8 mouse cellular contexts compared by ENCODE assay signal in the genomic region with DNA sequence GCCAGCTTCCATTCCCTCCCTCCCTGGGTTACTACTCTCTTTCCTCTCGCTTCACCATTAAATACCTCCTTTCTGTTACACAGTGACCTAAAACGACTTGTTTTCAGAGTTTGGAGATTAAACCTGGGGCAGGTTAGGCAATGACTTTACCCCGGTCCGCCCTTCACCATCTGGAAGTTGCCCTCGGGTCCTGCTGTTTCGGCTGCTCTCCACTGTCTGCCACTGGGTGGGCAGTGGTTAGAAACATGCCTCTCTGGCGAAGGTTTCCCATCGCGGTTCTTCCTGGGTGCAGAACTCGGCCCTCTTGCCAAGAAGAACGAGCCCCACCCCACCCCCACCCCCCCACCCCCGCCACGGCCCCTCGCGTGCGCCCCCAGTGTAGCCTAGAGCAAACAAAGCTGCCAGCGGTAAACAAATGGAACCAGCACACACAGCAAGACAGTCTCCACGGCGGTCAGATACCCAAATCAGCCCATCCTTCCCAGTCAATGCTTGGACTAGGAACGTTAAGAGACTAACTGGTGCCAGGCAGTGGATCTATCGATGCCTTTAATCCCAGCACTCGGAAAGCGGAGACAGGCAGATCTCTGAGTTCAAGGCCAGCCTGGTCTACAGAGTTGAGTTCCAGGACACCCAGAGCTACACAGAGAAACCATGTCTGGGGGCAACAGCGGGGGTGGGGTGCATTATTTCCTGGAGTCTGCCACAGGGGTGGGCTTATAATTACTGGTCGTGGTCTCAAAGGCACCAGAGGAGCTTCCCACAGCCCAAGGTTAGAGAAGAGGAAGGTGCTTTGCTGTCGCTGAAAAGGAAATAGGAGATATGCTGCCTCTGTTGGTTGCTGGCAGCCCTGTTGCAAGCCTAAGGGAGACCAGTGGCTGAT. TPM values are rescaled to one million over a fixed set of nuclear protein-coding genes. Genes with fewer than 3 reads are reported as not detected.
DNase-seq lines count a peak whose midpoint lies in the region; ATAC-seq and TF ChIP-seq lines count a peak whose summit lies in the region.

No protein-coding gene starts in this region.

- no peaks in the 10 kb centered on the region for H3K9me3 ChIP-seq in embryonic facial prominence, embryonic 13.5 days
- no peaks in the 10 kb centered on the region for H3K9me3 ChIP-seq in intestine, embryonic 16.5 days (ENCODE audit: control insufficient read depth, low read length)
- no peaks in the 10 kb centered on the region for H3K9me3 ChIP-seq in neural tube, embryonic 13.5 days

- peaks cover 18% of the 10 kb centered on the region for H3K4me1 ChIP-seq in embryonic facial prominence, embryonic 13.5 days
- H3K4me1 ChIP-seq in intestine, embryonic 16.5 days (ENCODE audit: control insufficient read depth, insufficient read depth, low read length): peaks cover 12% of the 10 kb centered on the region
- peaks cover 14% of the 10 kb centered on the region for H3K4me1 ChIP-seq in neural tube, embryonic 13.5 days (replicated peaks)

- H3K9ac ChIP-seq in embryonic facial prominence, embryonic 13.5 days: peak overlapping the region; percentile 59
- peak overlapping the region; percentile 58 for H3K9ac ChIP-seq in intestine, embryonic 16.5 days (ENCODE audit: low read depth, low read length)
- H3K9ac ChIP-seq in neural tube, embryonic 13.5 days: peak overlapping the region; percentile 57

- H3K36me3 ChIP-seq in embryonic facial prominence, embryonic 13.5 days: no peaks in the 10 kb centered on the region
- H3K36me3 ChIP-seq in intestine, embryonic 16.5 days (ENCODE audit: control insufficient read depth, insufficient read depth, low read length): no peaks in the 10 kb centered on the region
- no peaks in the 10 kb centered on the region for H3K36me3 ChIP-seq in neural tube, embryonic 13.5 days

- no peak for DNase-seq in left cerebral cortex, adult 2 months (ENCODE audit: extremely low spot score in 1 of 2, low spot score in 2 of 2)
- DNase-seq in left cerebral cortex, postnatal 25 days (ENCODE audit: low spot score in 2 of 2): no peak
- no peak for DNase-seq in left cerebral cortex, postnatal 36 days (ENCODE audit: low spot score in 2 of 2)
- no peak for DNase-seq in urinary bladder, postnatal 25 days (ENCODE audit: low spot score)

- peak overlapping the region; percentile 79 for H3K4me2 ChIP-seq in embryonic facial prominence, embryonic 13.5 days
- H3K4me2 ChIP-seq in intestine, embryonic 16.5 days (ENCODE audit: low read depth, low read length): peak overlapping the region; percentile 90
- peak overlapping the region; percentile 67 for H3K4me2 ChIP-seq in neural tube, embryonic 13.5 days

- no peak overlapping the region for H3K27ac ChIP-seq in left cerebral cortex, adult 2 months
- no peak overlapping the region for H3K27ac ChIP-seq in embryonic facial prominence, embryonic 13.5 days
- H3K27ac ChIP-seq in intestine, embryonic 16.5 days (ENCODE audit: low read length): no peak overlapping the region
- no peak overlapping the region for H3K27ac ChIP-seq in neural tube, embryonic 13.5 days (replicated peaks)

- WGBS in embryonic facial prominence, embryonic 13.5 days: 20% methylated on average over 26 of the region's 26 CpGs
- 23% methylated on average over 23 of the region's 26 CpGs for WGBS in intestine, embryonic 16.5 days
- WGBS in neural tube, embryonic 13.5 days: 24% methylated on average over 26 of the region's 26 CpGs

- ATAC-seq in embryonic facial prominence, embryonic 13.5 days (ENCODE audit: insufficient number of reproducible peaks, insufficient read depth, low FRiP score, low TSS enrichment, low read depth): no peak
- ATAC-seq in intestine, embryonic 16.5 days: no peak
- no peak for ATAC-seq in neural tube, embryonic 13.5 days (ENCODE audit: low read depth)
- no peak for ATAC-seq in frontal cortex, adult (ENCODE audit: low TSS enrichment)

- TF ChIP-seq CTCF in left cerebral cortex, adult 2 months (IDR thresholded peaks at IDR 0.05): no peak

- intact Hi-C loops in left cerebral cortex, adult 2 months (cut with DNase I): loop anchor here (5.0 kb wide), 1 partner anchor 130 kb away; the partner anchor contains the start of gene Tctn1
- intact Hi-C loops in left cerebral cortex, postnatal 25 days (cut with DNase I): loop anchor here (5.0 kb wide), 2 partner anchors 130 to 260 kb away; partner anchors contain the start of genes Arpc3 and Tctn1
- intact Hi-C loops in left cerebral cortex, postnatal 36 days (cut with DNase I): loop anchor here (5.0 kb wide), 2 partner anchors 35 to 210 kb away; no protein-coding TSS in a partner anchor

- peak overlapping the region; percentile 47 for H3K4me3 ChIP-seq in left cerebral cortex, adult 2 months
- peak overlapping the region; percentile 43 for H3K4me3 ChIP-seq in embryonic facial prominence, embryonic 13.5 days
- peak overlapping the region; percentile 53 for H3K4me3 ChIP-seq in intestine, embryonic 16.5 days (ENCODE audit: low read length)
- H3K4me3 ChIP-seq in neural tube, embryonic 13.5 days: peak overlapping the region; percentile 36

- no peaks in the 10 kb centered on the region for H3K27me3 ChIP-seq in embryonic facial prominence, embryonic 13.5 days
- no peaks in the 10 kb centered on the region for H3K27me3 ChIP-seq in intestine, embryonic 16.5 days (replicated peaks; ENCODE audit: control insufficient read depth, insufficient read depth, low read length)
- H3K27me3 ChIP-seq in neural tube, embryonic 13.5 days: peaks cover 13% of the 10 kb centered on the region; the same call in 1 of the 2 replicates

RNA-seq across cellular contexts. Expression of gene Ccdc63, which starts 8.2 kb away (rescaled TPM):
- total RNA-seq in left cerebral cortex, adult 2 months (2021): 1 to 10 TPM in 1 of 2 experiments, under 1 TPM in 1; 0.66 to 1.1 TPM
- under 1 TPM; 0.48 to 0.82 TPM for total RNA-seq in left cerebral cortex, postnatal 25 days (2021)
- polyA plus RNA-seq in embryonic facial prominence, embryonic 13.5 days (2015; fragmentation: Nextera tagmentation; extraction: Ambion mirVana): not detected in 2 replicates
- polyA plus RNA-seq in intestine, embryonic 16.5 days (2015; fragmentation: Nextera tagmentation; extraction: Ambion mirVana): not detected in 2 replicates
- 0.46 and 0.69 TPM in 2 replicates for polyA plus RNA-seq in neural tube, embryonic 13.5 days (2015; fragmentation: Nextera tagmentation; extraction: Ambion mirVana)
- under 1 TPM; 0.30 to 0.72 TPM for total RNA-seq in left cerebral cortex, postnatal 36 days (2021)

RNA-seq across cellular contexts. Expression of gene Ppp1cc, which starts 25.7 kb away (rescaled TPM):
- 100 to 1,000 TPM; 176 to 195 TPM for total RNA-seq in left cerebral cortex, adult 2 months (2021)
- 100 to 1,000 TPM; 169 to 202 TPM for total RNA-seq in left cerebral cortex, postnatal 25 days (2021)
- 237 and 249 TPM in 2 replicates for polyA plus RNA-seq in embryonic facial prominence, embryonic 13.5 days (2015; fragmentation: Nextera tagmentation; extraction: Ambion mirVana)
- 213 and 215 TPM in 2 replicates for polyA plus RNA-seq in intestine, embryonic 16.5 days (2015; fragmentation: Nextera tagmentation; extraction: Ambion mirVana)
- polyA plus RNA-seq in neural tube, embryonic 13.5 days (2015; fragmentation: Nextera tagmentation; extraction: Ambion mirVana): 209 and 226 TPM in 2 replicates
- 100 to 1,000 TPM; 154 to 200 TPM for total RNA-seq in left cerebral cortex, postnatal 36 days (2021)

RNA-seq across cellular contexts. Expression of gene Myl2, which starts 31.7 kb away (rescaled TPM):
- total RNA-seq in left cerebral cortex, adult 2 months (2021): 1 to 10 TPM in 1 of 2 experiments, under 1 TPM in 1; 0.86 to 1.4 TPM
- not detected for total RNA-seq in left cerebral cortex, postnatal 25 days (2021)
- polyA plus RNA-seq in embryonic facial prominence, embryonic 13.5 days (2015; fragmentation: Nextera tagmentation; extraction: Ambion mirVana): 31.8 TPM in 1 of 2 replicates, not detected in the other
- 0.87 and 1.9 TPM in 2 replicates for polyA plus RNA-seq in intestine, embryonic 16.5 days (2015; fragmentation: Nextera tagmentation; extraction: Ambion mirVana)
- 2.9 and 7.2 TPM in 2 replicates for polyA plus RNA-seq in neural tube, embryonic 13.5 days (2015; fragmentation: Nextera tagmentation; extraction: Ambion mirVana)
- total RNA-seq in left cerebral cortex, postnatal 36 days (2021): 1 to 10 TPM; 1.3 to 1.6 TPM
